Mouse (Mus musculus) kidney, adult 18-20 months (tissue): ENCODE data around the gene Gtf2h2.
"Not testable (repeated sequence)": the region's sequence is repeated elsewhere in the genome, so short reads cannot be mapped to it uniquely, and the experiment has no call there.

Experiments
- DNase-seq: peaks from one replicate; pipeline ENCODE4 v3.0.0; 2021

Gtf2h2 gene

GRCm38 (mm10) chr13:100492061-100492787 is at the start of gene Gtf2h2:
Gene Gtf2h2, minus strand, starts transcription at chr13:100492579.
- peak; percentile 87 for DNase-seq

GRCm38 (mm10) chr13:100536149-100536548 is 43.8 kb upstream of the Gtf2h2 start:
- DNase-seq = no peak

- DNase-seq = no peak
Observed at GRCm38 (mm10) chr13:100532788-100533365, 40.5 kb upstream of the Gtf2h2 start.

- DNase-seq = no peak
Observed at GRCm38 (mm10) chr13:100526649-100527038, 34.3 kb upstream of the Gtf2h2 start.

- DNase-seq = no peak
Observed at GRCm38 (mm10) chr13:100525935-100526648, 33.7 kb upstream of the Gtf2h2 start.

- no peak for DNase-seq
Observed at GRCm38 (mm10) chr13:100524896-100525295, 32.5 kb upstream of the Gtf2h2 start.

- DNase-seq = no peak
Observed at GRCm38 (mm10) chr13:100523698-100524097, 31.3 kb upstream of the Gtf2h2 start.

GRCm38 (mm10) chr13:100521724-100522591 is 29.6 kb upstream of the Gtf2h2 start:
- DNase-seq = no peak

GRCm38 (mm10) chr13:100519162-100519561 is 26.8 kb upstream of the Gtf2h2 start:
- peak; percentile 42 for DNase-seq

GRCm38 (mm10) chr13:100518191-100518590 is 25.8 kb upstream of the Gtf2h2 start:
- no peak for DNase-seq

- DNase-seq = no peak
Observed at GRCm38 (mm10) chr13:100517652-100518153, 25.3 kb upstream of the Gtf2h2 start.

GRCm38 (mm10) chr13:100516213-100517105 is 24.1 kb upstream of the Gtf2h2 start:
- no peak for DNase-seq

- no peak for DNase-seq
Observed at GRCm38 (mm10) chr13:100512792-100513191, 20.4 kb upstream of the Gtf2h2 start.

GRCm38 (mm10) chr13:100511860-100512364 is 19.5 kb upstream of the Gtf2h2 start:
- no peak for DNase-seq

- DNase-seq = no peak
Observed at GRCm38 (mm10) chr13:100511146-100511859, 18.9 kb upstream of the Gtf2h2 start.

- DNase-seq = not testable (repeated sequence)
Observed at GRCm38 (mm10) chr13:100499625-100500024, 7.2 kb upstream of the Gtf2h2 start.

- no peak for DNase-seq
Observed at GRCm38 (mm10) chr13:100495337-100495736, 3.0 kb upstream of the Gtf2h2 start.

GRCm38 (mm10) chr13:100494370-100494769 is 2.0 kb upstream of the Gtf2h2 start:
- DNase-seq = not testable (repeated sequence)

GRCm38 (mm10) chr13:100493313-100493712 is 934 bp upstream of the Gtf2h2 start:
- DNase-seq = no peak

- no peak for DNase-seq
Observed at GRCm38 (mm10) chr13:100491623-100492022, 756 bp downstream of the Gtf2h2 start.

- no peak for DNase-seq
Observed at GRCm38 (mm10) chr13:100490424-100490823, 2.0 kb downstream of the Gtf2h2 start.
